Mouse (Mus musculus) stomach, postnatal 0 days (tissue): Measurements from ENCODE around the gene Dlx2.

Experiments used
- CTCF ChIP-seq: IDR thresholded peaks from 2 replicates; pipeline ENCODE4 v1.5.1; 2016; ENCODE audit warnings: antibody characterized with exemption, low read depth, mild to moderate bottlenecking, moderate library complexity
- EP300 ChIP-seq: optimal IDR thresholded peaks from 2 replicates; pipeline ENCODE3; 2016; ENCODE audit warnings: antibody characterized with exemption

GRCm38 (mm10) chr2:71530391-71531123 is 16.0 kb downstream of the Dlx2 start:
- TF ChIP-seq EP300, result no peak
- no peak for TF ChIP-seq CTCF
